ENCODE assay signal across 8 mouse cellular contexts in the genomic region with DNA sequence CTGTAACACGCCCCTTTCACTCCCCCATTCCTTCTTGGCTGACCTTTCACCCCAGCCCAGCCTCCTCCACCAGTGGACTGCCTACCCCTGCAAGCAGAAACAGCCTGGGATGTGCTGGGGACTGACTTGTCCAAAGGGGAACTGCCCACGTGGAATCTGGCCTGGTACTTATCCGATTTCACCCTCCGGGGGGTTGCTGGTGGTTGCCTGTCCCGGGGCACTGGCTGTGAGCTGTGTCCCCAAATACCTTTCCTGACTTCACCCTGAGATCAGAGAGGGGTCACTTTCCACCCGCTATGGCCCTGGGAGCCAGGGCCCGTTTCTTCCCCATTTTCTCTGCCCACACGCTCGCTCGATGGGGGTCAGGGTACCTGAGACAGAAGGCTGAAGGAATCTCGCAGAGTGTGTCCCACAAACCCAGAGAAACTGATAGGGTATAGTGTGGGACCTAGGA. TPM values are rescaled to one million over a fixed set of nuclear protein-coding genes. Genes with fewer than 3 reads are reported as not detected.
A peak's percentile ranks its signal among the peaks of the same experiment; 100 is the strongest.
DNase-seq lines count a peak whose midpoint lies in the region; ATAC-seq and TF ChIP-seq lines count a peak whose summit lies in the region.

No protein-coding gene starts in this region.

- H3K9ac ChIP-seq in heart, embryonic 13.5 days, result no peak overlapping the region
- no peak overlapping the region for H3K9ac ChIP-seq in lung, embryonic 15.5 days
- H3K9ac ChIP-seq in lung, postnatal 0 days (replicated peaks; ENCODE audit: low read depth), result no peak overlapping the region
- H3K9ac ChIP-seq in intestine, postnatal 0 days (ENCODE audit: low read depth, low read length), result no peak overlapping the region

- H3K4me1 ChIP-seq in heart, embryonic 13.5 days, result peaks cover 22% of the 10 kb centered on the region
- peaks cover 14% of the 10 kb centered on the region for H3K4me1 ChIP-seq in lung, embryonic 15.5 days
- no peaks in the 10 kb centered on the region for H3K4me1 ChIP-seq in lung, postnatal 0 days (ENCODE audit: insufficient read depth, low read depth, low read length)
- H3K4me1 ChIP-seq in cortical plate, adult 2 months (ENCODE audit: control insufficient read depth, insufficient read depth, low read length), result no peaks in the 10 kb centered on the region
- no peaks in the 10 kb centered on the region for H3K4me1 ChIP-seq in intestine, postnatal 0 days (replicated peaks; ENCODE audit: control insufficient read depth, insufficient read depth, low read length)

- H3K4me2 ChIP-seq in heart, embryonic 13.5 days, result peak overlapping the region; percentile 72; the same call in 1 of the 2 replicates
- H3K4me2 ChIP-seq in lung, embryonic 15.5 days, result peak overlapping the region; percentile 61
- no peak overlapping the region for H3K4me2 ChIP-seq in lung, postnatal 0 days (replicated peaks; ENCODE audit: low read depth, low read length)
- H3K4me2 ChIP-seq in intestine, postnatal 0 days (replicated peaks; ENCODE audit: low read depth), result peak overlapping the region; percentile 59; the same call in 1 of the 2 replicates

- TF ChIP-seq EP300 in lung, postnatal 0 days (IDR thresholded peaks at IDR 0.05), result no peak

- H3K4me3 ChIP-seq in heart, embryonic 13.5 days, result no peak overlapping the region
- no peak overlapping the region; the same call in 1 of the 2 replicates for H3K4me3 ChIP-seq in lung, embryonic 15.5 days
- no peak overlapping the region for H3K4me3 ChIP-seq in lung, postnatal 0 days (ENCODE audit: low read depth, low read length)
- H3K4me3 ChIP-seq in cortical plate, adult 2 months (ENCODE audit: insufficient read depth, low read length), result peak overlapping the region; percentile 41; the same call in 1 of the 2 replicates
- no peak overlapping the region for H3K4me3 ChIP-seq in intestine, postnatal 0 days (ENCODE audit: low read depth, low read length)

- 57% methylated on average over 11 of the region's 11 CpGs for WGBS in heart, embryonic 13.5 days
- 60% methylated on average over 11 of the region's 11 CpGs for WGBS in lung, embryonic 15.5 days
- 63% methylated on average over 11 of the region's 11 CpGs for WGBS in lung, postnatal 0 days
- WGBS in intestine, postnatal 0 days, result 71% methylated on average over 11 of the region's 11 CpGs

- no peak for DNase-seq in heart, postnatal 4 days
- no peak for DNase-seq in lung, postnatal 0 days (ENCODE audit: low spot score)
- no peak for DNase-seq in MN1 (ENCODE audit: low spot score)
- DNase-seq in adrenal gland, postnatal 14 days, result no peak

- TF ChIP-seq POLR2A in cortical plate, adult 2 months (IDR thresholded peaks at IDR 0.05; ENCODE audit: extremely low read depth, insufficient read depth, low read length), result no peak

- no peak overlapping the region for H3K27ac ChIP-seq in heart, embryonic 13.5 days (replicated peaks)
- no peak overlapping the region for H3K27ac ChIP-seq in lung, embryonic 15.5 days
- H3K27ac ChIP-seq in lung, postnatal 0 days (ENCODE audit: low read length), result no peak overlapping the region
- no peak overlapping the region for H3K27ac ChIP-seq in cortical plate, adult 2 months (ENCODE audit: insufficient read depth, low read length)
- H3K27ac ChIP-seq in intestine, postnatal 0 days (ENCODE audit: low read depth, low read length), result no peak overlapping the region

- no peaks in the 10 kb centered on the region for H3K36me3 ChIP-seq in heart, embryonic 13.5 days
- no peaks in the 10 kb centered on the region for H3K36me3 ChIP-seq in lung, embryonic 15.5 days
- H3K36me3 ChIP-seq in lung, postnatal 0 days (ENCODE audit: insufficient read depth, low read length), result no peaks in the 10 kb centered on the region
- no peaks in the 10 kb centered on the region for H3K36me3 ChIP-seq in intestine, postnatal 0 days (ENCODE audit: control insufficient read depth, insufficient read depth)

- peaks cover 81% of the 10 kb centered on the region for H3K27me3 ChIP-seq in heart, embryonic 13.5 days (replicated peaks)
- H3K27me3 ChIP-seq in lung, embryonic 15.5 days, result peaks cover 37% of the 10 kb centered on the region
- 0 out of 2 replicates have a peak, but pooled peaks cover 9% of the 10 kb centered on the region for H3K27me3 ChIP-seq in lung, postnatal 0 days (replicated peaks; ENCODE audit: insufficient read depth, low read length)
- peaks cover 12% of the 10 kb centered on the region; the same call in 1 of the 2 replicates for H3K27me3 ChIP-seq in intestine, postnatal 0 days (replicated peaks; ENCODE audit: control insufficient read depth, insufficient read depth, low read length)

- TF ChIP-seq CTCF in lung, postnatal 0 days (IDR thresholded peaks at IDR 0.05), result no peak
- TF ChIP-seq CTCF in cortical plate, adult 2 months (IDR thresholded peaks at IDR 0.05; ENCODE audit: extremely low read depth, insufficient read depth, low read length), result no peak
- no peak for TF ChIP-seq CTCF in intestine, postnatal 0 days (IDR thresholded peaks at IDR 0.05; ENCODE audit: low read depth)

- no peaks in the 10 kb centered on the region for H3K9me3 ChIP-seq in heart, embryonic 13.5 days
- no peaks in the 10 kb centered on the region for H3K9me3 ChIP-seq in lung, embryonic 15.5 days
- H3K9me3 ChIP-seq in lung, postnatal 0 days (ENCODE audit: low read length), result no peaks in the 10 kb centered on the region
- no peaks in the 10 kb centered on the region for H3K9me3 ChIP-seq in intestine, postnatal 0 days (ENCODE audit: control insufficient read depth)

- ATAC-seq in heart, embryonic 13.5 days (ENCODE audit: extremely low read depth, insufficient number of reproducible peaks, low FRiP score, low TSS enrichment), result no peak
- no peak for ATAC-seq in lung, embryonic 15.5 days (ENCODE audit: borderline replicate concordance, extremely low read depth, low FRiP score, low TSS enrichment)
- no peak for ATAC-seq in lung, postnatal 0 days
- no peak for ATAC-seq in intestine, postnatal 0 days

RNA-seq across cellular contexts. Expression of a gene that starts 0.7 kb away (rescaled TPM):
- polyA plus RNA-seq in heart, embryonic 13.5 days (2015; fragmentation: Nextera tagmentation; extraction: Ambion mirVana), result 2.1 and 2.9 TPM in 2 replicates
- total RNA-seq in heart, postnatal 4 days (2021), result under 1 TPM; 0.60 to 0.83 TPM
- 1.8 and 2.6 TPM in 2 replicates for polyA plus RNA-seq in lung, embryonic 15.5 days (2015; fragmentation: Nextera tagmentation; extraction: Ambion mirVana)
- 0.63 and 0.94 TPM in 2 replicates for polyA plus RNA-seq in lung, postnatal 0 days (2015; fragmentation: Nextera tagmentation; extraction: Ambion mirVana)
- 19.4 and 19.7 TPM in 2 replicates for polyA plus RNA-seq in cortical plate, adult 2 months (2012; rRNA removed)
- polyA plus RNA-seq in intestine, postnatal 0 days (2015; fragmentation: Nextera tagmentation; extraction: Ambion mirVana), result 1.1 and 1.2 TPM in 2 replicates
- 1.3 and 1.9 TPM in 2 replicates for total RNA-seq in adrenal gland, postnatal 14 days (2021)

RNA-seq across cellular contexts. Expression of a gene that starts 54.1 kb away (rescaled TPM):
- 807 and 886 TPM in 2 replicates for polyA plus RNA-seq in heart, embryonic 13.5 days (2015; fragmentation: Nextera tagmentation; extraction: Ambion mirVana)
- total RNA-seq in heart, postnatal 4 days (2021), result 100 to 1,000 TPM; 633 to 638 TPM
- 370 and 381 TPM in 2 replicates for polyA plus RNA-seq in lung, embryonic 15.5 days (2015; fragmentation: Nextera tagmentation; extraction: Ambion mirVana)
- polyA plus RNA-seq in lung, postnatal 0 days (2015; fragmentation: Nextera tagmentation; extraction: Ambion mirVana), result 251 and 275 TPM in 2 replicates
- polyA plus RNA-seq in cortical plate, adult 2 months (2012; rRNA removed), result 276 and 282 TPM in 2 replicates
- 588 and 627 TPM in 2 replicates for polyA plus RNA-seq in intestine, postnatal 0 days (2015; fragmentation: Nextera tagmentation; extraction: Ambion mirVana)
- 699 and 754 TPM in 2 replicates for total RNA-seq in adrenal gland, postnatal 14 days (2021)
